Mouse (Mus musculus) MEL (cell line): Measurements from ENCODE around the gene Pde1b. TPM values are rescaled to one million over a fixed set of nuclear protein-coding genes. Genes with fewer than 3 reads are reported as not detected.

ENCODE experiments used
- DNase-seq: peaks from one replicate; pipeline ENCODE4 v3.0.0; 2011; ENCODE audit warnings: low read depth, low spot score
- H3K27ac ChIP-seq: 2 replicates; pipeline ENCODE4 v1.5.1; 2012; ENCODE audit warnings: low read depth, mild to moderate bottlenecking, control low read depth, low read length, moderate library complexity; ENCODE audit not compliant: control insufficient read depth
- H3K27me3 ChIP-seq, 2 experiments: fragments of 150-350 bp in 1 of 2; sonication (generic) in 1 of 2; 2 replicates each; pipeline ENCODE4 v1.6.1; 2012; ENCODE audit warnings: low read length in 2 of 2, mild to moderate bottlenecking in 2 of 2, improper control_type of control experiment in 1 of 2, moderate library complexity in 1 of 2; ENCODE audit not compliant: insufficient read depth in 2 of 2, control insufficient read depth in 1 of 2
- H3K36me3 ChIP-seq, 2 experiments: 2 replicates each; pipeline ENCODE4 v1.6.1; 2012 to 2014; ENCODE audit warnings: low read length in 2 of 2, improper control_type of control experiment in 1 of 2, inconsistent platforms in 1 of 2, mild to moderate bottlenecking in 1 of 2; ENCODE audit not compliant: insufficient read depth in 2 of 2, control insufficient read depth in 1 of 2
- H3K4me1 ChIP-seq, 2 experiments: fragments of 150-350 bp in 1 of 2; sonication (generic) in 1 of 2; 2 replicates each; pipeline ENCODE4 v1.6.1; 2012; ENCODE audit warnings: low read length in 2 of 2, improper control_type of control experiment in 1 of 2, mild to moderate bottlenecking in 1 of 2; ENCODE audit not compliant: insufficient read depth in 2 of 2, control insufficient read depth in 1 of 2
- H3K4me3 ChIP-seq, 2 experiments: fragments of 150-350 bp in 1 of 2; sonication (generic) in 1 of 2; 2 replicates each; pipeline ENCODE4 v1.5.1; 2012; ENCODE audit warnings: low read depth in 2 of 2, low read length in 2 of 2, mild to moderate bottlenecking in 2 of 2, moderate library complexity in 2 of 2, control low read depth in 1 of 2, improper control_type of control experiment in 1 of 2; ENCODE audit not compliant: control insufficient read depth in 1 of 2, insufficient read depth in 1 of 2
- H3K79me2 ChIP-seq: 2 replicates; pipeline ENCODE4 v1.6.1; 2012; ENCODE audit warnings: mild to moderate bottlenecking, low read length, moderate library complexity; ENCODE audit not compliant: control insufficient read depth, poor library complexity, insufficient read depth
- H3K9ac ChIP-seq: 2 replicates; pipeline ENCODE4 v1.6.1; 2012; ENCODE audit warnings: low read depth, mild to moderate bottlenecking, control low read depth, low read length, moderate library complexity; ENCODE audit not compliant: control insufficient read depth, poor library complexity, severe bottlenecking
- H3K9me3 ChIP-seq: fragments of 150-350 bp; sonication (generic); replicated peaks from 2 replicates; pipeline ENCODE4 v1.6.1; 2012; ENCODE audit warnings: mild to moderate bottlenecking, low read length, improper control_type of control experiment, moderate library complexity; ENCODE audit not compliant: insufficient read depth
- BHLHE40 ChIP-seq: IDR thresholded peaks from 2 replicates; pipeline ENCODE4 v1.6.1; 2012; ENCODE audit warnings: low read depth, mild to moderate bottlenecking, inconsistent platforms, low read length, improper control_type of control experiment, borderline replicate concordance
- CHD2 ChIP-seq: IDR thresholded peaks from 2 replicates; pipeline ENCODE4 v1.6.1; 2011; ENCODE audit warnings: low read length, improper control_type of control experiment
- ETS1 ChIP-seq: IDR thresholded peaks from 2 replicates; pipeline ENCODE4 v1.6.1; 2012; ENCODE audit warnings: low read depth, mild to moderate bottlenecking, inconsistent platforms, low read length, improper control_type of control experiment, moderate library complexity
- GATA1 ChIP-seq: IDR thresholded peaks from 2 replicates; pipeline ENCODE4 v1.6.1; 2011; ENCODE audit warnings: low read depth, low read length, improper control_type of control experiment
- KAT2A ChIP-seq: conservative IDR thresholded peaks from 2 replicates; pipeline ENCODE4 v1.6.1; 2012; ENCODE audit warnings: low read depth, low read length, improper control_type of control experiment, inconsistent platforms
- MAFK ChIP-seq: IDR thresholded peaks from 2 replicates; pipeline ENCODE4 v1.6.1; 2011; ENCODE audit warnings: low read depth, mild to moderate bottlenecking, low read length, improper control_type of control experiment, borderline replicate concordance
- MAX ChIP-seq: IDR thresholded peaks from 2 replicates; pipeline ENCODE4 v1.6.1; 2011; ENCODE audit warnings: low read length, improper control_type of control experiment
- MAZ ChIP-seq: IDR thresholded peaks from 2 replicates; pipeline ENCODE4 v1.6.1; 2012; ENCODE audit warnings: low read depth, mild to moderate bottlenecking, inconsistent platforms, low read length, improper control_type of control experiment
- MXI1 ChIP-seq: IDR thresholded peaks from 2 replicates; pipeline ENCODE4 v1.6.1; 2011; ENCODE audit warnings: mild to moderate bottlenecking, low read depth, low read length, improper control_type of control experiment
- NRF1 ChIP-seq: IDR thresholded peaks from 2 replicates; pipeline ENCODE4 v1.6.1; 2014; ENCODE audit warnings: low read depth, mild to moderate bottlenecking, inconsistent platforms, low read length, improper control_type of control experiment, moderate library complexity; ENCODE audit not compliant: poor library complexity, insufficient read depth, severe bottlenecking
- RAD21 ChIP-seq: IDR thresholded peaks from 2 replicates; pipeline ENCODE4 v1.6.1; 2011; ENCODE audit warnings: mild to moderate bottlenecking, low read depth, low read length, improper control_type of control experiment
- RCOR1 ChIP-seq: IDR thresholded peaks from 2 replicates; pipeline ENCODE4 v1.6.1; 2012; ENCODE audit warnings: low read depth, mild to moderate bottlenecking, inconsistent platforms, low read length, improper control_type of control experiment
- TAL1 ChIP-seq: IDR thresholded peaks from 2 replicates; pipeline ENCODE4 v1.6.1; 2012; ENCODE audit warnings: mild to moderate bottlenecking, inconsistent platforms, low read length, moderate library complexity, mixed read lengths
- TBP ChIP-seq: IDR thresholded peaks from 2 replicates; pipeline ENCODE4 v1.8.0; 2011; ENCODE audit warnings: low read depth, low read length, improper control_type of control experiment
- USF1 ChIP-seq: IDR thresholded peaks from 2 replicates; pipeline ENCODE4 v1.6.1; 2014; ENCODE audit warnings: low read depth, mild to moderate bottlenecking, inconsistent platforms, low read length, improper control_type of control experiment, moderate library complexity
- ZC3H11A ChIP-seq: IDR thresholded peaks from 2 replicates; pipeline ENCODE4 v1.6.1; 2012; ENCODE audit warnings: low read depth, mild to moderate bottlenecking, inconsistent platforms, low read length, improper control_type of control experiment
- ZNF384 ChIP-seq: IDR thresholded peaks from 2 replicates; pipeline ENCODE4 v1.6.1; 2012; ENCODE audit warnings: low read depth, mild to moderate bottlenecking, inconsistent platforms, low read length, improper control_type of control experiment
- polyA plus RNA-seq, 2 experiments: library from polyadenylated mRNA; stranded (reverse) in 1 of 2; unstranded in 1 of 2; fragments of >175 nt in 1 of 2; fragments of >200 nt in 1 of 2; gene quantifications; 2 replicates each; pipeline versions ENCODE4 v1.2.1 to v1.2.4; 2012; ENCODE audit warnings: low replicate concordance in 2 of 2, low read depth in 1 of 2; ENCODE audit not compliant: insufficient read length in 2 of 2, insufficient read depth in 1 of 2, missing spikeins in 1 of 2
- total RNA-seq: library from RNA; depleted of rRNA; stranded (reverse); fragments of 300-350 nt; gene quantifications from 2 replicates; pipeline ENCODE4 v1.2.3, GENCODE M21; 2012; rRNA removed

The Pde1b gene
- total and polyA plus RNA-seq, 3 experiments: 2.4 to 4.5 TPM; not detected in 1

DNA sequence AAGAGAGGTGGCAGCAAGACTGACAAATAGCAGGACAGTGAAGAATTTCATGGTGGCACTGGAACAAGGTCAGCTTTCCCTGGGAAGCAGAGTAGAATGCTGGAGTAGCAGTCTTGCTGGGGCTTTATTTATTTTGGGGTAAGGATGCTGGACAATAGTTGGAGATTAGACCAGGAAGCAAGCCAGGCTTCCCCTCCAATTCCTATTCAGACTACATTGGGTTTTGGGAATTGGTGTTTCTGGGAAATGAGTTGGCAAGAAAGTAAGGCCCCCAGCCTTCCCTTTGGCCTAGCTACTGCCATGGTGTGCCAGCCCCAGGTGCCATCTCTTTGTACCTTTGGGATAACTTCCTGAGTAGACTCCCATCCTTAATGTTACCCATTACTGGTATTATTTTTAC is 62.1 kb downstream of the Pde1b start, which contains the start of gene Glycam1:
Glycam1 (minus strand) TSS at position 101 of the 400 bp plus-strand sequence.
- Histone ChIP-seq H3K4me1 (no peaks in the 10 kb centered on the region), H3K27me3 (no peaks in the 10 kb centered on the region), H3K9ac (no peak within 1 kb of the TSS), H3K36me3 (no peaks in the 10 kb centered on the region), H3K4me3 (no peak within 1 kb of the TSS), H3K27ac (no peak within 1 kb of the TSS), H3K9me3 (no peaks in the 10 kb centered on the region), H3K79me2 (no peaks in the 10 kb centered on the region)
- no peak for TF ChIP-seq ZNF384
- TF ChIP-seq NRF1: no peak
- TF ChIP-seq GATA1: no peak
- no peak for TF ChIP-seq TAL1
- no peak for TF ChIP-seq CHD2
- TF ChIP-seq RAD21: no peak
- no peak for TF ChIP-seq ETS1
- no peak for TF ChIP-seq MXI1
- no peak for TF ChIP-seq BHLHE40
- TF ChIP-seq TBP: no peak
- no peak for TF ChIP-seq MAZ
- TF ChIP-seq MAX: no peak
- TF ChIP-seq ZC3H11A: no peak
- TF ChIP-seq MAFK: no peak
- TF ChIP-seq RCOR1: no peak
- no peak for TF ChIP-seq USF1
- no peak for TF ChIP-seq KAT2A
- no peak for DNase-seq

Other genes with a start within 250 kb of the Pde1b start
- 63.9 and 74.6 TPM in 2 replicates for gene Nfe2, start 244.6 kb upstream of the Pde1b start, total RNA-seq
- 100 to 1,000 TPM in 1 of 2 experiments, not detected in 1; 103 TPM for gene Nfe2, start 244.6 kb upstream of the Pde1b start, polyA plus RNA-seq
- gene Copz1, start 230.3 kb upstream of the Pde1b start, total RNA-seq: 46.7 and 48.0 TPM in 2 replicates
- gene Copz1, start 230.3 kb upstream of the Pde1b start, polyA plus RNA-seq: 100 to 1,000 TPM; 117 to 822 TPM
- gene Gpr84, start 192.4 kb upstream of the Pde1b start, total RNA-seq: 0.12 TPM in 1 of 2 replicates, not detected in the other
- gene Gpr84, start 192.4 kb upstream of the Pde1b start, polyA plus RNA-seq: under 1 TPM in 1 of 2 experiments, not detected in 1; 0.21 TPM
- 4.4 and 5.2 TPM in 2 replicates for gene Zfp385a, start 162.9 kb upstream of the Pde1b start, total RNA-seq
- 10 to 100 TPM in 1 of 2 experiments, not detected in 1; 54.0 TPM for gene Zfp385a, start 162.9 kb upstream of the Pde1b start, polyA plus RNA-seq
- 6.0 and 6.7 TPM in 2 replicates for gene Itga5, start 136.3 kb upstream of the Pde1b start, total RNA-seq
- gene Itga5, start 136.3 kb upstream of the Pde1b start, polyA plus RNA-seq: 10 to 100 TPM in 1 of 2 experiments, not detected in 1; 17.4 TPM
- gene Gtsf1, start 72.6 kb upstream of the Pde1b start, total RNA-seq: 0.15 TPM in 1 of 2 replicates, not detected in the other
- gene Gtsf1, start 72.6 kb upstream of the Pde1b start, polyA plus RNA-seq: not detected
- not detected in 2 replicates for gene Gtsf2, start 54.6 kb upstream of the Pde1b start, total RNA-seq
- not detected for gene Gtsf2, start 54.6 kb upstream of the Pde1b start, polyA plus RNA-seq
- gene Nckap1l, start 49.2 kb upstream of the Pde1b start, total RNA-seq: 17.8 and 17.9 TPM in 2 replicates
- 10 to 100 TPM in 1 of 2 experiments, not detected in 1; 27.1 TPM for gene Nckap1l, start 49.2 kb upstream of the Pde1b start, polyA plus RNA-seq
- gene Ppp1r1a, start 35.0 kb downstream of the Pde1b start, total RNA-seq: not detected in 2 replicates
- gene Ppp1r1a, start 35.0 kb downstream of the Pde1b start, polyA plus RNA-seq: not detected
- gene Glycam1, start 62.0 kb downstream of the Pde1b start, total RNA-seq: not detected in 2 replicates
- not detected for gene Glycam1, start 62.0 kb downstream of the Pde1b start, polyA plus RNA-seq